Mouse (Mus musculus): Measurements from ENCODE around the gene Zfp458.

DNA sequence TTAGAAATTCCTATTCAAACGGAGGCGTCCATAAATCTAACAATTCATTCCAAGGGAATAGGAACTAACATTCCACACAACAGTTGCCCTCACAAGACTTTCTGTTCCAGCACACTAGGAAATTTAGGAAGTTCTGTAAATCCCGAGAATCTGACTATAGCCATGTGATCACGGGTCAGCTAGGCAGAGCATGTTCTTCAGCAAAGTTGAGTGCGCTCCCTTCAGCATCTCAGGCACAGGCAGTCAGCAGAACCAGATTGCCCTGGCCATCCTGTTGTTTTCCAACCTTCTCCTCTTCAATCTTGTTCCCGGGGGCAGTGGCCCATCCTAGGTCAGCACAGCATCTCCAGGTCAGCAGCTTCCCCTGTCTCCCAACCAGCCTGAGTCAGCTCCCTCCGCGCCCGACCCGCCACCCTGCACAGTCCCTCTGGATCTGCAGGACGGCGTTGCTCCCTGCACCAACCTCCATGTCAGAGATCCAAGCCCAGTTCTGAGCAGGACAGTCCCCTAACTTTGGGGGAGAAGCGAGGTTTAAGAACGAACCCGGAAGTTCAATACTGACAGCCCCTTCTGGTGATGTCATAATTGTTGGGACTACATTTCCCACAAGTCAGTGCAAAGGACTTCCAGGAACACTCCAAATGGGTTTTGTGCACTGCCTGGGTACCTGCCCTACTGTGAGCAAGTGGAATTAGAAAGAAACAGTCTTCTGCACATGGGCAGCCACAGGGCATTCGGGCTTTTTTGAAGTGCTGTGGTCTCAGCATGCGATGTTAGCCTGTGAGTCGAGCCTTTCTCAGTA lies 9.5 kb downstream of the Zfp458 start:
- TF ChIP-seq POLR2A (IDR thresholded peaks at IDR 0.05; ENCODE audit: insufficient read depth, low read depth, low read length) (peak; percentile 33; the same call in 1 of the 2 replicates), CTCF (IDR thresholded peaks at IDR 0.05; ENCODE audit: insufficient read depth, low read depth, low read length) (no peak)
